Mouse (Mus musculus): ENCODE results near the gene Guca2a.

Gene Guca2a

GRCm38 (mm10) chr4:119633948-119634347, 3.6 kb upstream of the Guca2a start:
- no peak overlapping the region for H3K4me3 ChIP-seq (replicated peaks; ENCODE audit: low read length)
- no peaks in the 10 kb centered on the region for H3K27me3 ChIP-seq (ENCODE audit: insufficient read depth, low read length)
- TF ChIP-seq CTCF (conservative IDR thresholded peaks at IDR 0.05; ENCODE audit: low read length) = no peak
- TF ChIP-seq POU5F1 (IDR thresholded peaks at IDR 0.05; ENCODE audit: borderline replicate concordance, low read length) = no peak
- no peak for TF ChIP-seq NANOG (IDR thresholded peaks at IDR 0.05; ENCODE audit: borderline replicate concordance, low read length)
- H3K4me1 ChIP-seq (replicated peaks; ENCODE audit: low read depth, low read length) = peaks cover 90% of the 10 kb centered on the region
- H3K36me3 ChIP-seq (ENCODE audit: insufficient read depth, low read length) = peaks cover 25% of the 10 kb centered on the region
- H3K9me3 ChIP-seq (ENCODE audit: low read length) = no peaks in the 10 kb centered on the region

- Histone ChIP-seq H3K36me3 (ENCODE audit: insufficient read depth, low read length) (peaks cover 14% of the 10 kb centered on the region), H3K4me3 (replicated peaks; ENCODE audit: low read length) (no peak overlapping the region)
- TF ChIP-seq POU5F1 (IDR thresholded peaks at IDR 0.05; ENCODE audit: borderline replicate concordance, low read length) = no peak
- TF ChIP-seq CTCF (conservative IDR thresholded peaks at IDR 0.05; ENCODE audit: low read length) = no peak
- TF ChIP-seq NANOG (IDR thresholded peaks at IDR 0.05; ENCODE audit: borderline replicate concordance, low read length) = no peak
Measured at GRCm38 (mm10) chr4:119634908-119635660, 2.4 kb upstream of the Guca2a start.

GRCm38 (mm10) chr4:119635686-119636085, 1.8 kb upstream of the Guca2a start:
- Histone ChIP-seq H3K4me1 (replicated peaks; ENCODE audit: low read depth, low read length) (peaks cover 78% of the 10 kb centered on the region), H3K36me3 (ENCODE audit: insufficient read depth, low read length) (peaks cover 8% of the 10 kb centered on the region; the same call in 1 of the 2 replicates), H3K27me3 (ENCODE audit: insufficient read depth, low read length) (peaks cover 5% of the 10 kb centered on the region; the same call in 1 of the 2 replicates), H3K9me3 (ENCODE audit: low read length) (no peaks in the 10 kb centered on the region), H3K4me3 (replicated peaks; ENCODE audit: low read length) (no peak overlapping the region)
- no peak for TF ChIP-seq POU5F1 (IDR thresholded peaks at IDR 0.05; ENCODE audit: borderline replicate concordance, low read length)
- no peak for TF ChIP-seq NANOG (IDR thresholded peaks at IDR 0.05; ENCODE audit: borderline replicate concordance, low read length)
- no peak for TF ChIP-seq CTCF (conservative IDR thresholded peaks at IDR 0.05; ENCODE audit: low read length)

More at GRCm38 (mm10) chr4:119634908-119635660, 2.4 kb upstream of the Guca2a start:
- Histone ChIP-seq H3K4me1 (replicated peaks; ENCODE audit: low read depth, low read length) (peaks cover 84% of the 10 kb centered on the region), H3K27me3 (ENCODE audit: insufficient read depth, low read length) (peaks cover 5% of the 10 kb centered on the region; the same call in 1 of the 2 replicates), H3K9me3 (ENCODE audit: low read length) (no peaks in the 10 kb centered on the region)

- peaks cover 3% of the 10 kb centered on the region; the same call in 1 of the 2 replicates for H3K9me3 ChIP-seq (ENCODE audit: low read length)
- H3K4me3 ChIP-seq (replicated peaks; ENCODE audit: low read length) = no peak overlapping the region
- H3K4me1 ChIP-seq (replicated peaks; ENCODE audit: low read depth, low read length) = peaks cover 67% of the 10 kb centered on the region
- H3K27me3 ChIP-seq (ENCODE audit: insufficient read depth, low read length) = peaks cover 5% of the 10 kb centered on the region; the same call in 1 of the 2 replicates
- TF ChIP-seq NANOG (IDR thresholded peaks at IDR 0.05; ENCODE audit: borderline replicate concordance, low read length) = no peak
- no peak for TF ChIP-seq CTCF (conservative IDR thresholded peaks at IDR 0.05; ENCODE audit: low read length)
- no peak for TF ChIP-seq POU5F1 (IDR thresholded peaks at IDR 0.05; ENCODE audit: borderline replicate concordance, low read length)
- H3K36me3 ChIP-seq (ENCODE audit: insufficient read depth, low read length) = 0 out of 2 replicates have a peak, but pooled peaks cover 7% of the 10 kb centered on the region
Measured at GRCm38 (mm10) chr4:119636731-119637130, 773 bp upstream of the Guca2a start.

- H3K36me3 ChIP-seq (ENCODE audit: insufficient read depth, low read length) = 0 out of 2 replicates have a peak, but pooled peaks cover 3% of the 10 kb centered on the region
- H3K4me3 ChIP-seq (replicated peaks; ENCODE audit: low read length) = no peak overlapping the region
- no peak for TF ChIP-seq CTCF (conservative IDR thresholded peaks at IDR 0.05; ENCODE audit: low read length)
- no peak for TF ChIP-seq NANOG (IDR thresholded peaks at IDR 0.05; ENCODE audit: borderline replicate concordance, low read length)
- TF ChIP-seq POU5F1 (IDR thresholded peaks at IDR 0.05; ENCODE audit: borderline replicate concordance, low read length) = no peak
Measured at GRCm38 (mm10) chr4:119637946-119638345, 442 bp downstream of the Guca2a start.

GRCm38 (mm10) chr4:119638656-119639055, 1.2 kb downstream of the Guca2a start:
- TF ChIP-seq CTCF (conservative IDR thresholded peaks at IDR 0.05; ENCODE audit: low read length) (no peak), NANOG (IDR thresholded peaks at IDR 0.05; ENCODE audit: borderline replicate concordance, low read length) (no peak), POU5F1 (IDR thresholded peaks at IDR 0.05; ENCODE audit: borderline replicate concordance, low read length) (no peak)
- peaks cover 16% of the 10 kb centered on the region for H3K9me3 ChIP-seq (ENCODE audit: low read length)
- H3K4me1 ChIP-seq (replicated peaks; ENCODE audit: low read depth, low read length) = peaks cover 48% of the 10 kb centered on the region
- no peak overlapping the region for H3K4me3 ChIP-seq (replicated peaks; ENCODE audit: low read length)
- no peaks in the 10 kb centered on the region for H3K36me3 ChIP-seq (ENCODE audit: insufficient read depth, low read length)
- H3K27me3 ChIP-seq (ENCODE audit: insufficient read depth, low read length) = peaks cover 5% of the 10 kb centered on the region; the same call in 1 of the 2 replicates

More at GRCm38 (mm10) chr4:119637946-119638345, 442 bp downstream of the Guca2a start:
- Histone ChIP-seq H3K27me3 (ENCODE audit: insufficient read depth, low read length) (peaks cover 5% of the 10 kb centered on the region; the same call in 1 of the 2 replicates), H3K9me3 (ENCODE audit: low read length) (peaks cover 10% of the 10 kb centered on the region), H3K4me1 (replicated peaks; ENCODE audit: low read depth, low read length) (peaks cover 55% of the 10 kb centered on the region)

- Histone ChIP-seq H3K4me3 (replicated peaks; ENCODE audit: low read length) (no peak overlapping the region), H3K4me1 (replicated peaks; ENCODE audit: low read depth, low read length) (peaks cover 10% of the 10 kb centered on the region), H3K9me3 (ENCODE audit: low read length) (peaks cover 16% of the 10 kb centered on the region), H3K36me3 (ENCODE audit: insufficient read depth, low read length) (no peaks in the 10 kb centered on the region), H3K27me3 (ENCODE audit: insufficient read depth, low read length) (peaks cover 5% of the 10 kb centered on the region; the same call in 1 of the 2 replicates)
- TF ChIP-seq POU5F1 (IDR thresholded peaks at IDR 0.05; ENCODE audit: borderline replicate concordance, low read length) = no peak
- TF ChIP-seq CTCF (conservative IDR thresholded peaks at IDR 0.05; ENCODE audit: low read length) = peak; percentile 12; the same call in 1 of the 2 replicates
- peak; percentile 60; the same call in 1 of the 2 replicates for TF ChIP-seq NANOG (IDR thresholded peaks at IDR 0.05; ENCODE audit: borderline replicate concordance, low read length)
Measured at GRCm38 (mm10) chr4:119642666-119643065, 5.2 kb downstream of the Guca2a start.

- no peaks in the 10 kb centered on the region for H3K36me3 ChIP-seq (ENCODE audit: insufficient read depth, low read length)
- TF ChIP-seq POU5F1 (IDR thresholded peaks at IDR 0.05; ENCODE audit: borderline replicate concordance, low read length) (no peak), CTCF (conservative IDR thresholded peaks at IDR 0.05; ENCODE audit: low read length) (no peak), NANOG (IDR thresholded peaks at IDR 0.05; ENCODE audit: borderline replicate concordance, low read length) (no peak)
- no peak overlapping the region for H3K4me3 ChIP-seq (replicated peaks; ENCODE audit: low read length)
- peaks cover 27% of the 10 kb centered on the region for H3K27me3 ChIP-seq (ENCODE audit: insufficient read depth, low read length)
- peaks cover 10% of the 10 kb centered on the region for H3K9me3 ChIP-seq (ENCODE audit: low read length)
- no peaks in the 10 kb centered on the region for H3K4me1 ChIP-seq (replicated peaks; ENCODE audit: low read depth, low read length)
Measured at GRCm38 (mm10) chr4:119657011-119657410, 19.5 kb downstream of the Guca2a start.
